ENCODE assay signal across 8 mouse cellular contexts in genomic region chr16:5146367-5147036, GRCm38 (mm10). TPM values are rescaled to one million over a fixed set of nuclear protein-coding genes. Genes with fewer than 3 reads are reported as not detected.
DNase-seq lines count a peak whose midpoint lies in the region; ATAC-seq lines count a peak whose summit lies in the region.

No protein-coding gene starts in this region.

- H3K27me3 ChIP-seq in hindbrain, embryonic 16.5 days (replicated peaks; ENCODE audit: control insufficient read depth, insufficient read depth, low read length), result peaks cover 5% of the 10 kb centered on the region

- peak overlapping the region; percentile 46 for H3K4me3 ChIP-seq in hindbrain, embryonic 16.5 days (ENCODE audit: low read length)

- intact Hi-C loops in left cerebral cortex, postnatal 14 days (cut with DNase I), result loop anchor here (5.0 kb wide), 1 partner anchor 94 kb away; the partner anchor contains the start of gene Ubn1

- peak overlapping the region; percentile 93 for H3K4me2 ChIP-seq in hindbrain, embryonic 16.5 days (ENCODE audit: low read length)

- H3K9ac ChIP-seq in hindbrain, embryonic 16.5 days (ENCODE audit: low read depth, low read length), result peak overlapping the region; percentile 42

- ATAC-seq in hindbrain, embryonic 16.5 days, result peak; percentile 92
- ATAC-seq in megakaryocyte-erythroid progenitor cell, adult 5-6 weeks (replicated peaks; ENCODE audit: low FRiP score, low TSS enrichment, poor library complexity, severe bottlenecking), result peak; percentile 97

- peaks cover 16% of the 10 kb centered on the region for H3K4me1 ChIP-seq in hindbrain, embryonic 16.5 days (ENCODE audit: control insufficient read depth, insufficient read depth, low read depth, low read length)

- no peaks in the 10 kb centered on the region for H3K9me3 ChIP-seq in hindbrain, embryonic 16.5 days (ENCODE audit: control insufficient read depth, low read length)

- no peak overlapping the region for H3K27ac ChIP-seq in hindbrain, embryonic 16.5 days (ENCODE audit: low read depth, low read length)

- H3K36me3 ChIP-seq in hindbrain, embryonic 16.5 days (ENCODE audit: control insufficient read depth, insufficient read depth, low read length), result no peaks in the 10 kb centered on the region

- peak; percentile 50 to 56 for DNase-seq in right cerebral cortex, postnatal 10 days (ENCODE audit: low spot score in 2 of 2)
- DNase-seq in right cerebral cortex, postnatal 4 days, result no peak
- DNase-seq in cerebellum, postnatal 25 days, result peak; percentile 71 to 81
- DNase-seq in gastrocnemius, adult 8-10 months (ENCODE audit: low spot score in 2 of 2), result peak; percentile 68 to 77
- peak; percentile 16 to 26 for DNase-seq in left cerebral cortex, postnatal 14 days (ENCODE audit: low spot score in 2 of 2)
- peak; percentile 36 to 54 for DNase-seq in spleen, postnatal 36 days (ENCODE audit: low spot score in 2 of 2)

- 2% methylated on average over 26 of the region's 26 CpGs for WGBS in hindbrain, embryonic 16.5 days

RNA-seq across cellular contexts. Expression of gene Sec14l5, which starts 0.4 kb away (rescaled TPM):
- total RNA-seq in gastrocnemius, adult 8-10 months (2022), result 10 to 100 TPM in 2 of 4 experiments, 1 to 10 TPM in 2; 8.2 to 10.6 (median 9.9) TPM
- polyA plus RNA-seq in hindbrain, embryonic 16.5 days (2015; fragmentation: Nextera tagmentation; extraction: Ambion mirVana), result 0.15 and 0.27 TPM in 2 replicates
- 1 to 10 TPM; 1.2 to 1.5 TPM for total RNA-seq in left cerebral cortex, postnatal 14 days (2021)
- total RNA-seq in megakaryocyte-erythroid progenitor cell, adult 5-6 weeks (2014; fragmentation: Nextera tagmentation), result not detected in 2 replicates
- not detected in 2 replicates for total RNA-seq in megakaryocyte-erythroid progenitor cell, adult 5-6 weeks (2017)

RNA-seq across cellular contexts. Expression of gene Ppl, which starts 14.3 kb away (rescaled TPM):
- 1 to 10 TPM; 2.1 to 4.6 (median 3.4) TPM for total RNA-seq in gastrocnemius, adult 8-10 months (2022)
- 0.07 and 0.16 TPM in 2 replicates for polyA plus RNA-seq in hindbrain, embryonic 16.5 days (2015; fragmentation: Nextera tagmentation; extraction: Ambion mirVana)
- total RNA-seq in left cerebral cortex, postnatal 14 days (2021), result under 1 TPM; 0.04 to 0.53 TPM
- total RNA-seq in megakaryocyte-erythroid progenitor cell, adult 5-6 weeks (2014; fragmentation: Nextera tagmentation), result not detected in 2 replicates
- not detected in 2 replicates for total RNA-seq in megakaryocyte-erythroid progenitor cell, adult 5-6 weeks (2017)

RNA-seq across cellular contexts. Expression of gene Nagpa, which starts 57.3 kb away (rescaled TPM):
- 1 to 10 TPM; 6.2 to 7.3 (median 6.6) TPM for total RNA-seq in gastrocnemius, adult 8-10 months (2022)
- polyA plus RNA-seq in hindbrain, embryonic 16.5 days (2015; fragmentation: Nextera tagmentation; extraction: Ambion mirVana), result 11.9 and 14.9 TPM in 2 replicates
- 1 to 10 TPM; 7.4 to 10.0 TPM for total RNA-seq in left cerebral cortex, postnatal 14 days (2021)
- 21.1 and 23.5 TPM in 2 replicates for total RNA-seq in megakaryocyte-erythroid progenitor cell, adult 5-6 weeks (2014; fragmentation: Nextera tagmentation)
- total RNA-seq in megakaryocyte-erythroid progenitor cell, adult 5-6 weeks (2017), result 27.3 and 28.6 TPM in 2 replicates
